Mouse (Mus musculus): Measurements from ENCODE around the gene Aup1. TPM values are rescaled to one million over a fixed set of nuclear protein-coding genes. Genes with fewer than 3 reads are reported as not detected.

Gene Aup1
- polyA plus RNA-seq, 2 experiments from 2014 or later: 432 to 455 TPM

Other genes starting within 250 kb of the Aup1 start
- 1 to 10 TPM; 2.7 to 3.8 TPM for gene Sema4f, start 114.8 kb upstream of the Aup1 start, polyA plus RNA-seq (2017; shearing (Covaris generic))
- 1 to 10 TPM in 1 of 2 experiments, under 1 TPM in 1; 0.74 to 1.4 TPM for gene M1ap, start 107.6 kb upstream of the Aup1 start, polyA plus RNA-seq (2017; shearing (Covaris generic))
- gene Dok1, start 21.1 kb upstream of the Aup1 start, polyA plus RNA-seq (2017; shearing (Covaris generic)): 10 to 100 TPM; 26.3 to 47.2 TPM
- under 1 TPM in 1 of 2 experiments, not detected in 1; 0.26 TPM for gene Loxl3, start 20.3 kb upstream of the Aup1 start, polyA plus RNA-seq (2017; shearing (Covaris generic))
- 10 to 100 TPM; 19.0 to 22.2 TPM for gene Htra2, start 752 bp downstream of the Aup1 start, polyA plus RNA-seq (2017; shearing (Covaris generic))
- gene Dqx1, start 3.3 kb downstream of the Aup1 start, polyA plus RNA-seq (2017; shearing (Covaris generic)): 1 to 10 TPM; 1.5 to 1.6 TPM
- gene Tlx2, start 15.8 kb downstream of the Aup1 start, polyA plus RNA-seq (2017; shearing (Covaris generic)): not detected
- gene Pcgf1, start 23.3 kb downstream of the Aup1 start, polyA plus RNA-seq (2017; shearing (Covaris generic)): 10 to 100 TPM; 31.2 to 35.9 TPM
- gene Lbx2, start 31.8 kb downstream of the Aup1 start, polyA plus RNA-seq (2017; shearing (Covaris generic)): not detected
- gene Ccdc142, start 47.1 kb downstream of the Aup1 start, polyA plus RNA-seq (2017; shearing (Covaris generic)): not detected
- 1 to 10 TPM in 1 of 2 experiments, under 1 TPM in 1; 0.52 to 1.0 TPM for gene Gm42688, start 47.1 kb downstream of the Aup1 start, polyA plus RNA-seq (2017; shearing (Covaris generic))
- gene Mrpl53, start 54.5 kb downstream of the Aup1 start, polyA plus RNA-seq (2017; shearing (Covaris generic)): 10 to 100 TPM; 63.9 to 66.3 TPM
- gene Mogs, start 61.0 kb downstream of the Aup1 start, polyA plus RNA-seq (2017; shearing (Covaris generic)): 10 to 100 TPM in 1 of 2 experiments, 1 to 10 TPM in 1; 8.7 to 12.5 TPM
- gene Wbp1, start 67.0 kb downstream of the Aup1 start, polyA plus RNA-seq (2017; shearing (Covaris generic)): 10 to 100 TPM; 21.2 to 31.7 TPM
- gene Ino80b, start 70.9 kb downstream of the Aup1 start, polyA plus RNA-seq (2017; shearing (Covaris generic)): 1 to 10 TPM; 1.3 to 2.4 TPM
- not detected for gene Rtkn, start 80.9 kb downstream of the Aup1 start, polyA plus RNA-seq (2017; shearing (Covaris generic))
- under 1 TPM in 1 of 2 experiments, not detected in 1; 0.73 TPM for gene Wdr54, start 101.9 kb downstream of the Aup1 start, polyA plus RNA-seq (2017; shearing (Covaris generic))
- gene 1700003E16Rik, start 101.9 kb downstream of the Aup1 start, polyA plus RNA-seq (2017; shearing (Covaris generic)): not detected
- 10 to 100 TPM; 12.7 to 24.6 TPM for gene Dctn1, start 111.4 kb downstream of the Aup1 start, polyA plus RNA-seq (2017; shearing (Covaris generic))
- under 1 TPM; 0.48 to 0.76 TPM for gene Slc4a5, start 165.3 kb downstream of the Aup1 start, polyA plus RNA-seq (2017; shearing (Covaris generic))

Measured in activated CD4-positive, CD25-positive, alpha-beta regulatory T cell, adult 4 months (primary cell).